Mouse (Mus musculus) CH12.LX (cell line): ENCODE results near the gene Cxcr1.

ENCODE experiments used
- CTCF ChIP-seq, 2 experiments: IDR thresholded peaks in 1 of 2; conservative IDR thresholded peaks in 1 of 2; 2 replicates each; pipeline ENCODE4 v1.5.1; 2011 to 2012; ENCODE audit warnings: low read depth in 2 of 2, low read length in 2 of 2, improper control_type of control experiment in 1 of 2, inconsistent platforms in 1 of 2, mild to moderate bottlenecking in 1 of 2, moderate library complexity in 1 of 2
- ELF1 ChIP-seq: IDR thresholded peaks from 2 replicates; pipeline ENCODE4 v1.6.1; 2014; ENCODE audit warnings: low read depth, mild to moderate bottlenecking, inconsistent platforms, low read length, improper control_type of control experiment
- HCFC1 ChIP-seq: IDR thresholded peaks from 2 replicates; pipeline ENCODE4 v1.6.1; 2012; ENCODE audit warnings: low read depth, mild to moderate bottlenecking, inconsistent platforms, low read length, improper control_type of control experiment
- MAX ChIP-seq: IDR thresholded peaks from 2 replicates; pipeline ENCODE4 v1.6.1; 2011; ENCODE audit warnings: low read length, improper control_type of control experiment
- POLR2A ChIP-seq: IDR thresholded peaks from 2 replicates; pipeline ENCODE4 v1.6.1; 2011; ENCODE audit warnings: low read depth, mild to moderate bottlenecking, improper control_type of control experiment, low read length

GRCm38 (mm10) chr1:74197726-74198470 is 3.5 kb upstream of the Cxcr1 start:
- no peak for TF ChIP-seq HCFC1
- TF ChIP-seq CTCF (conservative IDR thresholded peaks at IDR 0.05 in 1 of 2, IDR thresholded peaks at IDR 0.05 in 1 of 2; ENCODE audit: low read depth in 2 of 2, low read length in 2 of 2) = no peak
- TF ChIP-seq POLR2A = no peak
- no peak for TF ChIP-seq MAX
- no peak for TF ChIP-seq ELF1
